Mouse (Mus musculus) megakaryocyte-erythroid progenitor cell, adult 5 weeks (primary cell): ENCODE measurements around the gene Nr4a2. TPM values are rescaled to one million over a fixed set of nuclear protein-coding genes. Genes with fewer than 3 reads are reported as not detected.

ENCODE experiments used
- polyA plus RNA-seq: library from polyadenylated mRNA; stranded (reverse); fragments of >175 nt; gene quantifications from 2 replicates; pipeline ENCODE4 v1.2.3, GENCODE M21; 2012

Nr4a2 gene
- polyA plus RNA-seq = 12.4 and 20.8 TPM in 2 replicates

DNA sequence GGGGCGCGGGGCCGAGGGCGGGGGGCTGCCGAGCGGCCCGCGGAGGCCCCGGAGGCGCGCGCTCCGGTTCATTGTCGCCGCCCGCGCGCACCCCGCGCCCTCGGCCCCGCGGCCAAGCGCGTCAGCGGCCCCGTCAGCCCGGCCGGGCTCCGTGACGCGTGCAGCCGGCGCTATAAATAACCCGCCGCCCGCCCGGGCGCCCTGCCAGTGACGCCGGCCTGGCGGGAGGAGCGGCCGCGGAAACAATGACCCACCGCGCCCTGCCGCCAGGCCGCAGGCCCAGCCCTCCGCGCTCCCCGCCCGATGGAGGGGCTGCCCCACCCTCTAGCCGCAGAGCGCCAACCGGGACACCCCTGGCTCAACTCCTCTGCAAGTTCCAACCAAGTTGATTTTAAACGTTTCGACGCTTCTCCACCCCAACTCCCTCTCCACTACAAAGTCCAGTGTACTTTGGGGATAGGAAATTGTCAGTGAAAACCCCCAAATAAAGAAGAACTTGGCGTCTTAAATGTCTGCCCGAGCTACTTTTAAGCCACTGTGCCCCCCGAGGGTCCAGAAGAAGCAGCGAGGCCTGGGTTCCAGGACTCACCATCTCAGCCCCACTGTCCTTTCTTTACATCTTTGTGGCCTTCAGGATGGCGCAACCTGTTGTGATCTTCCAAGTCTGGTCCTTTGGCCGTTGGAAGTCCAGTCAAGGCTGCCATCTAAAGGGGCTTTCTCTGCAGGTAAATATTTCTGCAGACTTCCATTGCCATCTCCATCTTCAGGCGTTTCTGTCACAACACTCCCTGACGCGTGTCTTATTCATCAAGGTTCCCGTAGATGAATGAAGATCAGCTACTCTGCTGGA lies at the start of gene Nr4a2:
Nr4a2 (minus strand) TSS at position 13 of the 850 bp plus-strand sequence.

Other genes starting within 250 kb of the Nr4a2 start
- 5.0 and 5.1 TPM in 2 replicates for gene Gpd2, start 113.6 kb upstream of the Nr4a2 start, polyA plus RNA-seq